Mouse (Mus musculus): ENCODE data around the gene B3gat3. TPM values are rescaled to one million over a fixed set of nuclear protein-coding genes. Genes with fewer than 3 reads are reported as not detected.

Gene B3gat3
- polyA plus RNA-seq, 1 experiment from 2014 or later = 39.8 TPM

GRCm38 (mm10) chr19:8930117-8930516, 9.9 kb downstream of the B3gat3 start:
- ATAC-seq (ENCODE audit: insufficient read depth, low FRiP score, low read depth) = peak; percentile 6; the same call in 1 of the 2 replicates
- Histone ChIP-seq H3K9me3 (no peaks in the 10 kb centered on the region), H3K4me1 (peaks cover 22% of the 10 kb centered on the region), H3K9ac (peak overlapping the region; percentile 54), H3K27me3 (replicated peaks) (no peaks in the 10 kb centered on the region), H3K4me2 (peak overlapping the region; percentile 73), H3K4me3 (replicated peaks) (peak overlapping the region; percentile 75), H3K36me3 (peaks cover 25% of the 10 kb centered on the region), H3K27ac (peak overlapping the region; percentile 90)
- WGBS = 6% methylated on average over 11 of the region's 11 CpGs

GRCm38 (mm10) chr19:8930771-8931170, 10.6 kb downstream of the B3gat3 start:
- ATAC-seq (ENCODE audit: insufficient read depth, low FRiP score, low read depth) = no peak
- Histone ChIP-seq H3K9me3 (no peaks in the 10 kb centered on the region), H3K9ac (peak overlapping the region; percentile 54; the same call in 1 of the 2 replicates), H3K4me3 (replicated peaks) (peak overlapping the region; percentile 75), H3K27ac (no peak overlapping the region), H3K4me2 (peak overlapping the region; percentile 73), H3K4me1 (peaks cover 22% of the 10 kb centered on the region), H3K36me3 (peaks cover 22% of the 10 kb centered on the region), H3K27me3 (replicated peaks) (no peaks in the 10 kb centered on the region)
- WGBS = 84% methylated on average over 7 of the region's 7 CpGs

- Histone ChIP-seq H3K27me3 (replicated peaks) (no peaks in the 10 kb centered on the region), H3K36me3 (peaks cover 35% of the 10 kb centered on the region), H3K9ac (no peak overlapping the region), H3K4me2 (no peak overlapping the region), H3K4me3 (replicated peaks) (no peak overlapping the region), H3K27ac (no peak overlapping the region), H3K9me3 (no peaks in the 10 kb centered on the region), H3K4me1 (peaks cover 8% of the 10 kb centered on the region)
- WGBS = 89% methylated on average over 2 of the region's 2 CpGs
- ATAC-seq (ENCODE audit: insufficient read depth, low FRiP score, low read depth) = no peak
These were observed 16.6 kb downstream of the B3gat3 start for GRCm38 (mm10) chr19:8936736-8937135.

GRCm38 (mm10) chr19:8940526-8941133, 20.5 kb downstream of the B3gat3 start:
- H3K9ac ChIP-seq = 0 out of 2 replicates have a peak overlapping the region, but pooled peaks have one; percentile 50
- no peak overlapping the region for H3K4me3 ChIP-seq (replicated peaks)

GRCm38 (mm10) chr19:8941136-8941514, 21.0 kb downstream of the B3gat3 start:
- peaks cover 26% of the 10 kb centered on the region for H3K36me3 ChIP-seq
- H3K9ac ChIP-seq = peak overlapping the region; percentile 50; the same call in 1 of the 2 replicates
- 29% methylated on average over 10 of the region's 10 CpGs for WGBS

More at GRCm38 (mm10) chr19:8940526-8941133, 20.5 kb downstream of the B3gat3 start:
- H3K4me2 ChIP-seq = peak overlapping the region; percentile 67; the same call in 1 of the 2 replicates
- peak overlapping the region; percentile 98; the same call in 1 of the 2 replicates for H3K27ac ChIP-seq
- no peak for ATAC-seq (ENCODE audit: insufficient read depth, low FRiP score, low read depth)
- 76% methylated on average over 15 of the region's 15 CpGs for WGBS
- no peaks in the 10 kb centered on the region for H3K27me3 ChIP-seq (replicated peaks)
- peaks cover 21% of the 10 kb centered on the region for H3K36me3 ChIP-seq
- H3K9me3 ChIP-seq = no peaks in the 10 kb centered on the region
- peaks cover 30% of the 10 kb centered on the region for H3K4me1 ChIP-seq

GRCm38 (mm10) chr19:8941515-8942217, 21.5 kb downstream of the B3gat3 start, which contains the start of gene Mta2:
Gene Mta2, plus strand, starts transcription at chr19:8941875.
- under 1% methylated on average over 64 of the region's 64 CpGs for WGBS
- peak within 1 kb of the TSS; percentile 98 for H3K27ac ChIP-seq
- peaks cover 30% of the 10 kb centered on the region for H3K4me1 ChIP-seq
- peak within 1 kb of the TSS; percentile 99 for H3K9ac ChIP-seq
- peak within 1 kb of the TSS; percentile 67 for H3K4me2 ChIP-seq
- peak; percentile 95 for ATAC-seq (ENCODE audit: insufficient read depth, low FRiP score, low read depth)
- peaks cover 31% of the 10 kb centered on the region for H3K36me3 ChIP-seq
- no peaks in the 10 kb centered on the region for H3K9me3 ChIP-seq
- no peaks in the 10 kb centered on the region for H3K27me3 ChIP-seq (replicated peaks)
- peak within 1 kb of the TSS; percentile 96 for H3K4me3 ChIP-seq (replicated peaks)

More at GRCm38 (mm10) chr19:8941136-8941514, 21.0 kb downstream of the B3gat3 start:
- peak overlapping the region; percentile 96 for H3K4me3 ChIP-seq (replicated peaks)
- peak overlapping the region; percentile 98 for H3K27ac ChIP-seq
- H3K4me2 ChIP-seq = peak overlapping the region; percentile 67
- H3K27me3 ChIP-seq (replicated peaks) = no peaks in the 10 kb centered on the region
- ATAC-seq (ENCODE audit: insufficient read depth, low FRiP score, low read depth) = no peak
- no peaks in the 10 kb centered on the region for H3K9me3 ChIP-seq
- H3K4me1 ChIP-seq = peaks cover 30% of the 10 kb centered on the region

GRCm38 (mm10) chr19:8942276-8942964, 22.2 kb downstream of the B3gat3 start:
- ATAC-seq (ENCODE audit: insufficient read depth, low FRiP score, low read depth) = peak; percentile 43
- Histone ChIP-seq H3K4me2 (peak overlapping the region; percentile 67), H3K36me3 (peaks cover 30% of the 10 kb centered on the region), H3K27ac (peak overlapping the region; percentile 98), H3K4me1 (peaks cover 30% of the 10 kb centered on the region), H3K9me3 (no peaks in the 10 kb centered on the region), H3K9ac (peak overlapping the region; percentile 99), H3K27me3 (replicated peaks) (no peaks in the 10 kb centered on the region), H3K4me3 (replicated peaks) (peak overlapping the region; percentile 96)
- WGBS = 0% methylated on average over 46 of the region's 46 CpGs

GRCm38 (mm10) chr19:8943047-8943446, 22.9 kb downstream of the B3gat3 start:
- 41% methylated on average over 2 of the region's 2 CpGs for WGBS

GRCm38 (mm10) chr19:8944062-8944461, 23.9 kb downstream of the B3gat3 start:
- H3K4me3 ChIP-seq (replicated peaks) = peak overlapping the region; percentile 13
- no peak overlapping the region for H3K9ac ChIP-seq
- no peaks in the 10 kb centered on the region for H3K9me3 ChIP-seq
- H3K27me3 ChIP-seq (replicated peaks) = no peaks in the 10 kb centered on the region
- H3K4me2 ChIP-seq = peak overlapping the region; percentile 67
- H3K27ac ChIP-seq = peak overlapping the region; percentile 70; the same call in 1 of the 2 replicates
- 33% methylated on average over 5 of the region's 5 CpGs for WGBS
- peaks cover 43% of the 10 kb centered on the region for H3K36me3 ChIP-seq
- ATAC-seq (ENCODE audit: insufficient read depth, low FRiP score, low read depth) = no peak
- peaks cover 30% of the 10 kb centered on the region for H3K4me1 ChIP-seq

More at GRCm38 (mm10) chr19:8943047-8943446, 22.9 kb downstream of the B3gat3 start:
- peaks cover 30% of the 10 kb centered on the region for H3K4me1 ChIP-seq
- peak overlapping the region; percentile 67 for H3K4me2 ChIP-seq
- no peaks in the 10 kb centered on the region for H3K9me3 ChIP-seq
- peak overlapping the region; percentile 98 for H3K27ac ChIP-seq
- no peaks in the 10 kb centered on the region for H3K27me3 ChIP-seq (replicated peaks)
- H3K9ac ChIP-seq = peak overlapping the region; percentile 99
- peak overlapping the region; percentile 96 for H3K4me3 ChIP-seq (replicated peaks)
- no peak for ATAC-seq (ENCODE audit: insufficient read depth, low FRiP score, low read depth)
- peaks cover 34% of the 10 kb centered on the region for H3K36me3 ChIP-seq

- H3K9me3 ChIP-seq = no peaks in the 10 kb centered on the region
- H3K27ac ChIP-seq = 0 out of 2 replicates have a peak overlapping the region, but pooled peaks have one; percentile 35
- 13% methylated on average over 5 of the region's 5 CpGs for WGBS
- H3K36me3 ChIP-seq = peaks cover 44% of the 10 kb centered on the region
- H3K4me2 ChIP-seq = peak overlapping the region; percentile 67
- no peaks in the 10 kb centered on the region for H3K27me3 ChIP-seq (replicated peaks)
- H3K4me3 ChIP-seq (replicated peaks) = peak overlapping the region; percentile 26
- H3K4me1 ChIP-seq = peaks cover 30% of the 10 kb centered on the region
- no peak overlapping the region for H3K9ac ChIP-seq
- no peak for ATAC-seq (ENCODE audit: insufficient read depth, low FRiP score, low read depth)
These were observed 24.6 kb downstream of the B3gat3 start for GRCm38 (mm10) chr19:8944750-8945149.

GRCm38 (mm10) chr19:8945251-8945650, 25.1 kb downstream of the B3gat3 start:
- H3K9ac ChIP-seq = no peak overlapping the region
- H3K4me3 ChIP-seq (replicated peaks) = peak overlapping the region; percentile 26
- ATAC-seq (ENCODE audit: insufficient read depth, low FRiP score, low read depth) = no peak
- H3K27ac ChIP-seq = no peak overlapping the region
- peaks cover 30% of the 10 kb centered on the region for H3K4me1 ChIP-seq
- 72% methylated on average over 6 of the region's 6 CpGs for WGBS
- no peaks in the 10 kb centered on the region for H3K9me3 ChIP-seq
- peak overlapping the region; percentile 67 for H3K4me2 ChIP-seq
- no peaks in the 10 kb centered on the region for H3K27me3 ChIP-seq (replicated peaks)
- peaks cover 47% of the 10 kb centered on the region for H3K36me3 ChIP-seq

All from stomach, embryonic 15.5 days (tissue).